Mouse (Mus musculus) CD4-positive, CD25-positive, alpha-beta regulatory T cell (primary cell): Measurements from ENCODE around the gene AI987944. TPM values are rescaled to one million over a fixed set of nuclear protein-coding genes. Genes with fewer than 3 reads are reported as not detected.

ENCODE experiments used
- polyA plus RNA-seq: library from polyadenylated mRNA; unstranded; fragments of 100-300 nt; shearing (Covaris generic); gene quantifications from one replicate; pipeline ENCODE4 v1.2.1, GENCODE M21; 2017

AI987944 gene
- polyA plus RNA-seq, result 35.9 TPM

DNA sequence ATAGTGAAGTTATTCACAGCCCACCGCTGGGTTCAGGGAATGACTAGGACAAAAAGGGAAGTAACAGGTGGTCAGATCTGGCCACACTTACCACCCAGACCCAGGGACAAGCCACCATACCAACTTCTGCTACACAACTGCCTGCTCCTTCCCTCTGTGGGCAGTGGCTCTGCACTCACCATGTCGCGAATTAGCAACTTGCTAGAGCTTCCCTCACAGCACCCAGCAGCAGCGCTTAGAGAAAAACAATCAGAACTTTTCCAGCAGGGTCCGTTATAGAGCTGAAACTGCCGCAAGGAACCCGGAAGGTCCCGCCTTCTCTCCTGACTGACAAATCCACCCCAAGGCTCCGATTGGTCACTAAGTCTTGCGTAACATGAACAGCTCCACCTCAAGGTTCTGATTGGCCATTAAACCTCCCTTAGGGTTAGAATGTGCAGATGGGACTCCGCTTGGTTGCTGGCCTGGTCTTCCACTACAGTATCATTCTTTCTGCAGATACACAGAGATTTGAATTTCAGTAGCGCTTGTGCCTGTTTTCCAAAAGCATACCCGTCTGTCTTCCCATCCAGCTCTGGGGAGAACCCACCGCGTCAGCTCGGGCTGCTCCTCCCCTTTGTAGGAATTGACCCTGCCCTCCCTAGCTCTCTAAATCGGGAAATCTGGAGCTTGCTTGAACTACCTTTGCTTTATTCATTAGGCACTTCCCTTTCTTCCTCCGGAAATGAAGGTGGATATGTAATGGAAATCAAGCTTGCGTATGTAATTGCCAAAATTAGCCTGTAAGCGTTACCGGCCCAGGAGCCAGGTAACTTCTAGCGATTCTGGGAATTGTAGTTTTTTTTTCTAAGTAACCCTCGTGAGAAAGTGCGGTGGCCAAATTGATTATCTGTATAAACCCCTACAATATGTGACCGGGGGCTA is at the start of gene AI987944:
AI987944 (minus strand) TSS at position 332 of the 924 bp plus-strand sequence.

Other genes with a start within 250 kb of the AI987944 start
- not detected for gene Gm5592, start 239.5 kb downstream of the AI987944 start, polyA plus RNA-seq
- 0.04 TPM for gene Vmn2r57, start 55.3 kb upstream of the AI987944 start, polyA plus RNA-seq
- not detected for gene Gm20449, start 106.0 kb upstream of the AI987944 start, polyA plus RNA-seq
- 14.7 TPM for gene AW146154, start 106.5 kb upstream of the AI987944 start, polyA plus RNA-seq
- gene Gm6871, start 180.3 kb upstream of the AI987944 start, polyA plus RNA-seq, result 0.29 TPM
- 22.9 TPM for gene 2610021A01Rik, start 205.9 kb upstream of the AI987944 start, polyA plus RNA-seq
- gene Zfp788, start 239.8 kb upstream of the AI987944 start, polyA plus RNA-seq, result 10.0 TPM